ENCODE assay signal across 20 mouse cellular contexts in the genomic region with DNA sequence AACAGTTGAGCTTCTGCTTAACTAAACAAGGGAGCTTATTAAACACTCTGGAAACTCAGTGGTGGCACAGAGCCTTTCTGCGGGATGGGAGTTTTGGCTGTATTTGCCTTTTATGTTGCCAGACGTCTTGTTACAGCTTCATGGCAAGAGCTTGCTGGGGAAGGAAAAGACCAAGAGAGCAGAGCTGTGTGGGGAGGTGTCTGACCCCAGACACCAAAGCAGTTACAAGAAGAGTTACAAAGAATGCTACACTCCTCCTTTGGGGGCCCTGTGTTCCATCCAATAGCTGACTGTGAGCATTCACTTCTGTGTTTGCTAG. TPM values are rescaled to one million over a fixed set of nuclear protein-coding genes. Genes with fewer than 3 reads are reported as not detected.
DNase-seq lines count a peak whose midpoint lies in the region; ATAC-seq and TF ChIP-seq lines count a peak whose summit lies in the region.
"Had no signal": no experiment of that assay in that cellular context is flagged by ENCODE, and none has a peak within 500 bp of the region (broad histone marks: within the 10 kb centered on the region; RNA-seq: fewer than 3 reads in every experiment).

No protein-coding gene starts in this region.

- no peak overlapping the region for H3K4me3 ChIP-seq in gastrocnemius, adult 2 months
- no peak overlapping the region for H3K4me3 ChIP-seq in limb, embryonic 14.5 days (replicated peaks; ENCODE audit: low read length)
- no peak overlapping the region for H3K4me3 ChIP-seq in limb, embryonic 10.5 days
- H3K4me3 ChIP-seq: neural tube, embryonic 13.5 days had no signal

- no peak for TF ChIP-seq CTCF in gastrocnemius, adult 2 months (IDR thresholded peaks at IDR 0.05)

- H3K27ac ChIP-seq in gastrocnemius, adult 2 months = no peak overlapping the region
- 0 out of 2 replicates have a peak overlapping the region, but pooled peaks have one; percentile 0 for H3K27ac ChIP-seq in limb, embryonic 14.5 days (replicated peaks; ENCODE audit: low read depth, low read length)
- H3K27ac ChIP-seq in limb, embryonic 10.5 days = no peak overlapping the region
- H3K27ac ChIP-seq: liver, embryonic 14.5 days; neural tube, embryonic 13.5 days had no signal

- H3K9me3 ChIP-seq in limb, embryonic 14.5 days (ENCODE audit: control insufficient read depth, low read length) = no peaks in the 10 kb centered on the region
- no peaks in the 10 kb centered on the region for H3K9me3 ChIP-seq in limb, embryonic 10.5 days (replicated peaks)
- H3K9me3 ChIP-seq: neural tube, embryonic 13.5 days had no signal

- no peaks in the 10 kb centered on the region for H3K27me3 ChIP-seq in limb, embryonic 14.5 days (ENCODE audit: control insufficient read depth, insufficient read depth, low read length)
- H3K27me3 ChIP-seq in limb, embryonic 10.5 days (ENCODE audit: low read depth, poor library complexity, severe bottlenecking) = no peaks in the 10 kb centered on the region
- H3K27me3 ChIP-seq: neural tube, embryonic 13.5 days had no signal

- H3K4me2 ChIP-seq in limb, embryonic 14.5 days (replicated peaks; ENCODE audit: low read depth, low read length, severe bottlenecking) = no peak overlapping the region
- H3K4me2 ChIP-seq: neural tube, embryonic 13.5 days had no signal

- DNase-seq in gastrocnemius, adult 18-20 months (ENCODE audit: low spot score) = peak; percentile 9
- DNase-seq in gastrocnemius, adult 2 months = no peak
- peak; percentile 11 for DNase-seq in limb, embryonic 14.5 days (ENCODE audit: low spot score)
- no peak for DNase-seq in limb, embryonic 10.5 days (ENCODE audit: low spot score)
- DNase-seq in testis, postnatal 14 days (ENCODE audit: low spot score) = peak; percentile 61
- DNase-seq in testis, postnatal 10 days (ENCODE audit: low spot score) = no peak
- no peak for DNase-seq in cerebellum, adult 18-20 months
- DNase-seq: adrenal gland, postnatal 36 days; embryo, embryonic 11 days; heart, postnatal 4 days; thymus, postnatal 14 days had no signal

- no peak for ATAC-seq in limb, embryonic 14.5 days (ENCODE audit: low FRiP score, low read depth)
- ATAC-seq: intestine, embryonic 16.5 days had no signal

- H3K4me1 ChIP-seq in limb, embryonic 14.5 days (ENCODE audit: control insufficient read depth, insufficient read depth, low read length) = peaks cover 15% of the 10 kb centered on the region
- H3K4me1 ChIP-seq in limb, embryonic 10.5 days = peaks cover 6% of the 10 kb centered on the region; the same call in 1 of the 2 replicates

- WGBS in limb, embryonic 14.5 days = 27% methylated on average over 2 of the region's 2 CpGs
- 45% methylated on average over 2 of the region's 2 CpGs for WGBS in limb, embryonic 10.5 days

- H3K36me3 ChIP-seq in limb, embryonic 14.5 days (ENCODE audit: control insufficient read depth, insufficient read depth, low read length) = no peaks in the 10 kb centered on the region
- H3K36me3 ChIP-seq in limb, embryonic 10.5 days = no peaks in the 10 kb centered on the region
- H3K36me3 ChIP-seq: neural tube, embryonic 13.5 days had no signal

- TF ChIP-seq POLR2A in limb, embryonic 14.5 days (IDR thresholded peaks at IDR 0.05; ENCODE audit: borderline replicate concordance, extremely low read depth, insufficient read depth, insufficient read length) = no peak

- intact Hi-C loops in gastrocnemius, adult 2 months (cut with DNase I) = no loop called here

- no peak overlapping the region for H3K9ac ChIP-seq in limb, embryonic 14.5 days (ENCODE audit: low read depth, low read length, severe bottlenecking)
- H3K9ac ChIP-seq: liver, embryonic 14.5 days; neural tube, embryonic 13.5 days had no signal

RNA-seq across cellular contexts. Expression of a gene that starts 51.9 kb away (rescaled TPM):
- total RNA-seq in gastrocnemius, adult 18-20 months (2021) = under 1 TPM in 1 of 2 experiments, not detected in 1; 0.05 TPM
- not detected for total RNA-seq in gastrocnemius, adult 2 months (2021)
- polyA plus RNA-seq in limb, embryonic 14.5 days (2012; rRNA removed) = 2.3 and 2.4 TPM in 2 replicates
- polyA plus RNA-seq in limb, embryonic 14.5 days (2014; fragmentation: Nextera tagmentation; extraction: Ambion mirVana) = 12.6 and 16.5 TPM in 2 replicates
- 0.76 TPM in 1 of 2 replicates, not detected in the other for polyA plus RNA-seq in limb, embryonic 10.5 days (2016; fragmentation: Nextera tagmentation; extraction: Ambion mirVana)
- polyA plus RNA-seq: heart, embryonic 14.5 days had no signal

RNA-seq across cellular contexts. Expression of a gene that starts 53.1 kb away (rescaled TPM):
- total RNA-seq in gastrocnemius, adult 18-20 months (2021) = not detected
- under 1 TPM in 1 of 2 experiments, not detected in 1; 0.06 TPM for total RNA-seq in gastrocnemius, adult 2 months (2021)
- polyA plus RNA-seq in limb, embryonic 14.5 days (2012; rRNA removed) = 0.13 and 0.17 TPM in 2 replicates
- 0.15 and 0.17 TPM in 2 replicates for polyA plus RNA-seq in limb, embryonic 14.5 days (2014; fragmentation: Nextera tagmentation; extraction: Ambion mirVana)
- not detected in 2 replicates for polyA plus RNA-seq in limb, embryonic 10.5 days (2016; fragmentation: Nextera tagmentation; extraction: Ambion mirVana)

RNA-seq across cellular contexts. Expression of a gene that starts 55.4 kb away (rescaled TPM):
- total RNA-seq in gastrocnemius, adult 18-20 months (2021) = not detected
- not detected for total RNA-seq in gastrocnemius, adult 2 months (2021)
- 0.03 TPM in 1 of 2 replicates, not detected in the other for polyA plus RNA-seq in limb, embryonic 14.5 days (2012; rRNA removed)
- polyA plus RNA-seq in limb, embryonic 14.5 days (2014; fragmentation: Nextera tagmentation; extraction: Ambion mirVana) = not detected in 2 replicates
- not detected in 2 replicates for polyA plus RNA-seq in limb, embryonic 10.5 days (2016; fragmentation: Nextera tagmentation; extraction: Ambion mirVana)
- total RNA-seq: adrenal gland, postnatal 36 days; ES-E14; heart, postnatal 4 days had no signal
- polyA plus RNA-seq: gonadal fat pad, adult 2 months; heart, embryonic 14.5 days; intestine, embryonic 16.5 days; kidney, embryonic 16.5 days; limb, embryonic 11.5 days; liver, embryonic 14.5 days; lung, embryonic 16.5 days; neural tube, embryonic 13.5 days had no signal

Comparison
In these comparisons a context has a peak if more than half of its experiments do, and no peak if none do; other contexts are left out.
1. DNase-seq: peak in gastrocnemius, adult 18-20 months (single experiment), limb, embryonic 14.5 days (single experiment) and testis, postnatal 14 days (single experiment); none in gastrocnemius, adult 2 months (single experiment), limb, embryonic 10.5 days (single experiment), testis, postnatal 10 days (single experiment) and cerebellum, adult 18-20 months (0 of 2).